Mouse (Mus musculus) urinary bladder, postnatal 25 days (tissue): ENCODE results near the gene Tmem171.

Experiments
- DNase-seq: peaks from one replicate; pipeline ENCODE4 v3.0.0; 2022; ENCODE audit warnings: low spot score

The Tmem171 gene

GRCm38 (mm10) chr13:98693316-98693715 is 1.3 kb downstream of the Tmem171 start:
- DNase-seq = no peak

GRCm38 (mm10) chr13:98691956-98692515 is 2.6 kb downstream of the Tmem171 start:
- no peak for DNase-seq

GRCm38 (mm10) chr13:98690886-98691285 is 3.7 kb downstream of the Tmem171 start:
- DNase-seq = no peak

- DNase-seq = no peak
Observed at GRCm38 (mm10) chr13:98689605-98690290, 4.9 kb downstream of the Tmem171 start.

- DNase-seq = no peak
Observed at GRCm38 (mm10) chr13:98687931-98688330, 6.7 kb downstream of the Tmem171 start.

GRCm38 (mm10) chr13:98684144-98684900 is 10.3 kb downstream of the Tmem171 start:
- DNase-seq = no peak

GRCm38 (mm10) chr13:98683412-98683811 is 11.2 kb downstream of the Tmem171 start:
- no peak for DNase-seq

- DNase-seq = no peak
Observed at GRCm38 (mm10) chr13:98680470-98681060, 14.1 kb downstream of the Tmem171 start.

- no peak for DNase-seq
Observed at GRCm38 (mm10) chr13:98679631-98680041, 15.0 kb downstream of the Tmem171 start.

GRCm38 (mm10) chr13:98679230-98679629 is 15.4 kb downstream of the Tmem171 start:
- no peak for DNase-seq

GRCm38 (mm10) chr13:98673922-98674321 is 20.7 kb downstream of the Tmem171 start:
- DNase-seq = no peak

- no peak for DNase-seq
Observed at GRCm38 (mm10) chr13:98669296-98669695, 25.3 kb downstream of the Tmem171 start.

GRCm38 (mm10) chr13:98667316-98667715 is 27.3 kb downstream of the Tmem171 start:
- no peak for DNase-seq

- DNase-seq = no peak
Observed at GRCm38 (mm10) chr13:98665240-98665639, 29.4 kb downstream of the Tmem171 start.

- no peak for DNase-seq
Observed at GRCm38 (mm10) chr13:98662173-98662675, 32.4 kb downstream of the Tmem171 start.

- no peak for DNase-seq
Observed at GRCm38 (mm10) chr13:98656034-98656471, 38.6 kb downstream of the Tmem171 start.

GRCm38 (mm10) chr13:98655346-98655745 is 39.3 kb downstream of the Tmem171 start:
- DNase-seq = no peak

- no peak for DNase-seq
Observed at GRCm38 (mm10) chr13:98654129-98654939, 40.3 kb downstream of the Tmem171 start.

- DNase-seq = no peak
Observed at GRCm38 (mm10) chr13:98652194-98652593, 42.4 kb downstream of the Tmem171 start.

- no peak for DNase-seq
Observed at GRCm38 (mm10) chr13:98651228-98651977, 43.2 kb downstream of the Tmem171 start.
